Mouse (Mus musculus) sigmoid colon, adult 10 weeks (tissue): ENCODE data around the gene Atp6v0c. TPM values are rescaled to one million over a fixed set of nuclear protein-coding genes. Genes with fewer than 3 reads are reported as not detected.

Source experiments
- polyA plus RNA-seq: library from polyadenylated mRNA; stranded (reverse); fragments of 350-450 nt; fragmentation: Illumina TruSeq; extraction: RNeasy Lipid Tissue Mini Kit (QIAGEN cat#74804); gene quantifications from one replicate; pipeline ENCODE4 v1.2.3, GENCODE M21; 2014; ENCODE audit warnings: low read depth, low replicate concordance

Gene Atp6v0c
- polyA plus RNA-seq = 41.7 TPM

DNA sequence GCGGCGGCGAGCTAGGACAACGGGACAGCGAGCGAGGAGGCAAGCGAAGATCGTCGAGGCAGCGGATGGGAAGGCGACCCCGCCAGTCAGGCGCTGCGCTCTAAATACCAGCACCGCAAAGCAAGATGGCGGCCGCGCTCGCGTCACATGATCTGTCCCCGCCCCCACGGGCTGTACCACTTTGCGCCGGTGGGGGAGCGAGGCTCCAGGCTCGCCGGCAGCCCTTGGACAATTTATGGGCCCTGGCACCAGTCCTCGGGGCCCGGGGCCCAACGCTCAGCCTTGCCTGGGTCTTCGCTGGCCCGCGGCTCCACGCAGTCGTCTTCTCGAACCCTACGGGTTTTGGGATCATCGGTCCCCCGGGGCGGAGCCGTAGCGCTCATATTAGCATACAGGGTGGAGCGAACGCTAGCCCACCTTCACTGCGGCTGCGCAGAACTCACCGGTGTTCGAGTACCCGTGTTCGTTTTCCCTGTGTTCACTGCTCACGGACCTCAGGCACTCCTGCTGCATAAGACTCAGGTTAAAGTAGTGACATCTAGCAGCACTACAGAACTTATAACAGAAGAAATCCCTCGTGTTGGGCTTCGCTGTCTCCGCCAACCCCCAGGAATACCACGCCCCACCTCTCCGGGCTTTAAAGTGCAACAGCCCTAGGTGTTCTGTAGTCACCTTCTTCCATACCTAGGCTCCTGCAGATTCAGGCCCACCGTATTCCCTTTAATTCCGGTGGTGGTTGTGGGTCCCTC is at the start of gene Atp6v0c:
Gene Atp6v0c, minus strand, starts transcription at position 386 of the 749 bp plus-strand sequence.

GRCm38 (mm10) chr17:24209043-24209915 is 39.8 kb upstream of the Atp6v0c start, which contains the start of gene Ntn3:
Gene Ntn3, minus strand, starts transcription at chr17:24209531.

GRCm38 (mm10) chr17:24205284-24205888 is 35.9 kb upstream of the Atp6v0c start, which contains the start of gene Tbc1d24:
Gene Tbc1d24, minus strand, starts transcription at chr17:24205562.

DNA sequence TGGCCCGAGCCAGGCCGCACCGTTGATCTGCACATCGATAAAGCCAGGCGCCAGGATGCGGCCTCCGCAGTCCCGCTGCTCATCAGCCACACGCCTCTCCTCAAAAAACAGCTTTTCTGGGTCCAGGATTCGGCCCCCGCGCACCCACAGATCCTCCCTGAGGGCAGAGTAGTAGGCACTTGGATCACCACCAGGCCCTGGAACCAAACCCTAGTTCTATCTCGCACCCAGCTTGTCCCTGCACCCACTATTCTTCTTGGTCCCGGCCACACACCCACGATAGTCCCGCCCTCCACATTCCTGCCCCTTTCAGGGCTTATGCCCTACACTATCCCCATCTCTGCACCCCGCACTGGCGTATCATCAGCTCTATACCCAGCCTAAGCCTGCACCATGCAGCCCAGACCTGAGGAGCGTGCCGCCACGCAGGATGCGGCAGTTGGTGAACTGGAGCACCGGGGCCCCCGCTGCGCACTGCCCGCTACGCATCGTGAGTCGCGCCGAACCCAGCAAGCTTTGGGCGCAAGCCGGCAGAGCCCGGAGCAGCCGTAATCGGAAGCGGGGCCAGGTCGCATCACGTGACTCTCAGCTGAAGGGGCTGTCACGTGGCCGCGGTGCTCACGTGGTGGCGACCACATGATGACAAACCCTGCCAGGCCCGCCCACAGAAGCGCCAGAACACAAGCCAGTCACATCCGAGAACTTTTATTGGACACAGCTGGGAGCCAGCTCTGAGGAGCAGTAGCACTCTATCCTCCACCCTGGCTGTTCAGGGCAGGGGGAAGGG is 6.1 kb downstream of the Atp6v0c start, which contains the start of gene Amdhd2:
Gene Amdhd2, minus strand, starts transcription at position 591 of the 787 bp plus-strand sequence.

DNA sequence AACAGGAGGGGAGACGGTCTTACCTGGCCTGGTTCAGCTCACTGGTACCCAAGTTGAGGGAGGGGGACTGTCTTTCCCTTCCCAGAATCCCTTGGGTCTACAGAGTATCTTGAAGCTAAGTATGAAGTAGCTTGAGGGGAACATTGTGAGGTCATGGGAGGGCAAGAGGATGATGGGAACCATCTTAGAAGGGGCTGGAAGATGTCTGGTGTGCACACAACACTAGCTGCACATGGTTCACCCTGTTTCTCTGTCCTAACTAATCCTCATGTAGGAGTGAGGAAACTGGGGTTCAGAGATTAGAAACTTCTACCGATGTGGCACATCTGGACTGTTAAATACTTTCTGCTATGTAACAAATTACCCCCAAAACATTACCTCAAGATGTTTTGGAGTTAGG is 18.7 kb downstream of the Atp6v0c start, which contains the start of gene Pdpk1:
Gene Pdpk1, minus strand, starts transcription at position 101 of the 400 bp plus-strand sequence.

Other genes with a start within 250 kb of the Atp6v0c start
- not detected for gene Sbp, start 228.0 kb downstream of the Atp6v0c start, polyA plus RNA-seq
- gene Sbpl, start 214.4 kb downstream of the Atp6v0c start, polyA plus RNA-seq = not detected
- 32.7 TPM for gene Prss30, start 189.1 kb downstream of the Atp6v0c start, polyA plus RNA-seq
- gene Prss22, start 171.6 kb downstream of the Atp6v0c start, polyA plus RNA-seq = not detected
- gene Prss27, start 131.6 kb downstream of the Atp6v0c start, polyA plus RNA-seq = not detected
- gene Kctd5, start 96.2 kb downstream of the Atp6v0c start, polyA plus RNA-seq = 96.7 TPM
- 58.3 TPM for gene Pdpk1, start 18.8 kb downstream of the Atp6v0c start, polyA plus RNA-seq
- gene Amdhd2, start 5.9 kb downstream of the Atp6v0c start, polyA plus RNA-seq = 1.7 TPM
- gene Tbc1d24, start 35.9 kb upstream of the Atp6v0c start, polyA plus RNA-seq = 21.1 TPM
- 0.16 TPM for gene Ntn3, start 39.8 kb upstream of the Atp6v0c start, polyA plus RNA-seq
- gene Tedc2, start 51.1 kb upstream of the Atp6v0c start, polyA plus RNA-seq = 2.2 TPM
- gene Ccnf, start 81.8 kb upstream of the Atp6v0c start, polyA plus RNA-seq = 0.98 TPM
- gene Abca17, start 181.4 kb upstream of the Atp6v0c start, polyA plus RNA-seq = not detected
- 6.7 TPM for gene Abca3, start 182.2 kb upstream of the Atp6v0c start, polyA plus RNA-seq
- gene Rnps1, start 244.9 kb upstream of the Atp6v0c start, polyA plus RNA-seq = 57.2 TPM